Mouse (Mus musculus): ENCODE results near the gene Eif4a1.
A peak's percentile ranks its signal among the peaks of the same experiment; 100 is the strongest.

Gene Eif4a1

DNA sequence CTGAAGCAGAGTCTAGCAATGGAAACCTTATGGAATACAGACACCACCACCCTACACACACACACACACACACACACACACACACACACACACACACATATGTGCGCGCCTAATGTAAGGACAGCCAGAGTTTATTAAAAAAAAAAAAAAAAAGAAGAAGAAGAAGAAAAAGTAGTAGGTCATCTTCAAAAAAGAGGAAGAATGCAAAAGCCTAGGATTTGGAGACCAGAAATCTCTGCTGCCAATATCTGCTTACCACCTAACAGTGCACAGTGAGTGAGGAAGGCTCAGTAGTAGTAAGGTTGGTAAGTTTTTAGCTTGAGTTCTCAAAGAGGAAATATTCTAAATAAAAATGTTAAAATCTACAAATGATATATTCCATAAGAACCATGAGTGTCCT is 6.9 kb upstream of the Eif4a1 start:
- DNase-seq (ENCODE audit: low spot score): no peak

GRCm38 (mm10) chr11:69671726-69672124 is 498 bp downstream of the Eif4a1 start:
- DNase-seq (ENCODE audit: low spot score): no peak

GRCm38 (mm10) chr11:69670786-69671725 is 1.2 kb downstream of the Eif4a1 start:
- peak; percentile 90 for DNase-seq (ENCODE audit: low spot score)

DNA sequence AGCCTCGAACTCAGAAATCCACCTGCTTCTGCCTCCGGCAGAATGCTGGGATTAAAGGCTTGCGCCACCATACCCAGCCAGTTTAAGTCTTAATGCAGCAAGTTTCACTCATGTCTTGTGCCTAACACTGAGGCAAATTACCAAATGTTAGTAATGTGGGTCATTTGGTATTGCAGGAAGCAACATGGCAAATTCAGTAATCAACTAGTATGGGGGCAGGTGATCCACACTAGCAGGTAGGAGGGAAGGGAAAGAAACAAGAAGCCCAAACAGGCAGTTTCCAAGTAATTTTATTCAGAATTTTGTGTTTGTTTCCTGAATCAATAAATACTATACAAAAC is 5.6 kb downstream of the Eif4a1 start:
- no peak for DNase-seq (ENCODE audit: low spot score)

GRCm38 (mm10) chr11:69665961-69666664 is 6.1 kb downstream of the Eif4a1 start, which contains the start of gene Cd68:
TSS of gene Cd68 (minus strand) at chr11:69666153.
- DNase-seq (ENCODE audit: low spot score): no peak

- no peak for DNase-seq (ENCODE audit: low spot score)
Observed at GRCm38 (mm10) chr11:69665457-69665960, 6.7 kb downstream of the Eif4a1 start.

- no peak for DNase-seq (ENCODE audit: low spot score)
Observed at GRCm38 (mm10) chr11:69664841-69665240, 7.4 kb downstream of the Eif4a1 start.

DNA sequence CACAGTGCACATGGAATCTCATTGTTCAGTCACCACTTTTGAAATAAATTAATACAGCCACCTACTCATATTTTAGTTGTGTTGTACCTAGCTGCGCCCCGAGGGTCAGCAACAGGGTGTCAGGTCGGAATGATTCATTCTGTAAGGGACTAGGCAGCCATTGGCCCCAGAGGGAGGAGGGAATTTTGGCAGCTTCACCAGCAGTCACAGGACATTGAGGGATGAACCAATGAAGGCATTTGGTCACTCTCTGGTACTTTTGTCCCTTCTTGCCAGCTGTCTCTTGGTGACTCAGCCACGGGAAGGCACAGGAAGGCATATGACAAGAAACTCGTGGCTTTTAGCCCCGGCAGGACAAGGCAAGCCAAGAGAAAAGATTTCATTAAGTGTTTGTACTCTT is 8.4 kb downstream of the Eif4a1 start:
- DNase-seq (ENCODE audit: low spot score): no peak

- DNase-seq (ENCODE audit: low spot score): no peak
Observed at GRCm38 (mm10) chr11:69662967-69663671, 9.1 kb downstream of the Eif4a1 start.

- peak; percentile 78 for DNase-seq (ENCODE audit: low spot score)
Observed at GRCm38 (mm10) chr11:69662213-69662966, 9.8 kb downstream of the Eif4a1 start, which contains the start of gene Mpdu1. TSS of gene Mpdu1 (minus strand) at chr11:69662642.

GRCm38 (mm10) chr11:69661221-69661881 is 10.9 kb downstream of the Eif4a1 start:
- no peak for DNase-seq (ENCODE audit: low spot score)

- no peak for DNase-seq (ENCODE audit: low spot score)
Observed at GRCm38 (mm10) chr11:69657462-69657881, 14.8 kb downstream of the Eif4a1 start.

- DNase-seq (ENCODE audit: low spot score): no peak
Observed at GRCm38 (mm10) chr11:69656617-69657461, 15.4 kb downstream of the Eif4a1 start.

DNA sequence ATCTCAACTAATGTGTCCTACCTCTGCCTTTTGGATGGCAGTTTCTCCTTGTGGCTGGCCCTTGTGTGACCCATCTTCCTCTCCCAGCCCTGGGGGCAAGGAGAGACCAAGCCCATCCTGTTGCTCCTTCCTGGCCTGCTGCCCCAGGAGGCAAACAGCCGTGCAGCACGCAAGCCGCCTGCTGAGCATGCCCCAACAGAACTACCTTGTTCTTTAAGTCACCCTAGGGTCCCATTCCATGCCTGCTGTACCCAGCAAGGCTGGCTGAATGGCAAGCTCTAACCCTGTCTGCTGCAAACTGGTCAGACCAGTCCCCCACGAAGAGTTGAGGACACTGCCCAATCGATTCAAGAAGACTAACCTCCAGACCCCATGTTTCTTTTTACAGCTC is 16.2 kb downstream of the Eif4a1 start:
- no peak for DNase-seq (ENCODE audit: low spot score)

GRCm38 (mm10) chr11:69655264-69656064 is 16.8 kb downstream of the Eif4a1 start, which contains the start of gene Sox15:
TSS of gene Sox15 (plus strand) at chr11:69655314.
- DNase-seq (ENCODE audit: low spot score): no peak

- no peak for DNase-seq (ENCODE audit: low spot score)
Observed at GRCm38 (mm10) chr11:69654760-69655159, 17.5 kb downstream of the Eif4a1 start.

- no peak for DNase-seq (ENCODE audit: low spot score)
Observed at GRCm38 (mm10) chr11:69653399-69653798, 18.8 kb downstream of the Eif4a1 start.

GRCm38 (mm10) chr11:69645860-69646259 is 26.4 kb downstream of the Eif4a1 start:
- DNase-seq (ENCODE audit: low spot score): no peak

DNA sequence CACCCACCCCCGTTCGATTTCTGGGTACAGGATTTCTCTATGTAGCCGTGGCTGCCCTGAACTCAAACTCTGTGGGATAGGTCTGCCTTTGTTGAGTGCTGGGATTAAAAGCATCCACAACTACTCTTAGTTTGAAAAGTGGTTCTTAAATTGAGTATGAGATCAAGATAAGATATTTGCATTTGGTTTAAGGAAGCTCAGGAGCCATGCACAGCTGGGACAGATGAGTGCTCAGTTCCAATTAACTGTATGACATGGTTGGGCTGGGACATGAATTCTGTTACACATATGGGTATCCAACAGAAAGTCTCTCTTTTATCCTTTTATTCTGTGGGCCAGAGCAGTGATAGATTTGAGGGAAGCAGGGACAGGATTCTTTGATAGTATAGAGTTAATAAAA is 36.8 kb downstream of the Eif4a1 start:
- no peak for DNase-seq (ENCODE audit: low spot score)

Measured in layer of hippocampus, adult 9-10 months (tissue).